Mouse (Mus musculus): ENCODE measurements around the gene Lypd9.
"Not testable (repeated sequence)": the region's sequence is repeated elsewhere in the genome, so short reads cannot be mapped to it uniquely, and the experiment has no call there.

Gene Lypd9

GRCm38 (mm10) chr11:58452759-58453158, at the start of gene Lypd9:
Gene Lypd9, minus strand, starts transcription at chr11:58452923.
- no peak for DNase-seq

DNA sequence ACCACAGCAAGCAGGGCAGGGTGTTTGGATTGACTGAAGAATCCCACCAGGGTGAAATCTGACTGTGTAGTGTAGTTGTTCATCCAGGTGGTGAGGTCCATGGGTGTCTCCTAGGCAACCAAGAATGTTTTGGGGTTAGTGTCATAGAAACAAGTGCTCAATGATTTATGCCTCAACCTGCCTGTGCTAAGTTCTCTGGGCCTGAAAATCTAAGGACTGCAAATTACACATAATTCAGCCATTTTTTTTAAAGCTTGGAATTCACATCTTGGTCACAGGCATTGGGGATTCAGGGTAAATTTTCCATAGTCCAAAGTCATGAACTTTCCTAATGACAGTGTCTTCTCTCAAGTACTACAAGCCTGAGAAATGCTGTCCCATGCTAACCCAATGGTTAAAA, 49.7 kb upstream of the Lypd9 start, which contains the start of gene Olfr331:
Gene Olfr331 (minus strand): TSS at position 101 of the 400 bp plus-strand sequence.
- not testable (repeated sequence) for DNase-seq

DNA sequence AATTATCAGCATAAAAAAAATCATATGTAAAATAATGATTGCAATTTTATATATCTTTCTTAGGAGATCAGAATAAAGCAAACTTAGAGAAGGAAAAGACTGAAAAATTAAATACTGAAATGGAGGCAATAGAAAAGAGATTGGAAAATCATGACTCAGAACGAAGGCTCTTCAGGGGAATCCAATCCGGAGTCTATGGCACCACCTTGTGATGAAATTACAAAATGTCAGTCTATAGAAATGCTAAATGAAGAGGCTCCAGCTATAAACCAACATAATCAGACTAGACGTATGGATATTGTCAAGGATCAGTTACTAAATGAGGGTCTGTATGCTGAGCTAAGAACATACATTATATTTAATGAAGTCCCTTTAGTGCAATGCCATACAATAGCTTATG, 46.6 kb upstream of the Lypd9 start:
- no peak for DNase-seq

DNA sequence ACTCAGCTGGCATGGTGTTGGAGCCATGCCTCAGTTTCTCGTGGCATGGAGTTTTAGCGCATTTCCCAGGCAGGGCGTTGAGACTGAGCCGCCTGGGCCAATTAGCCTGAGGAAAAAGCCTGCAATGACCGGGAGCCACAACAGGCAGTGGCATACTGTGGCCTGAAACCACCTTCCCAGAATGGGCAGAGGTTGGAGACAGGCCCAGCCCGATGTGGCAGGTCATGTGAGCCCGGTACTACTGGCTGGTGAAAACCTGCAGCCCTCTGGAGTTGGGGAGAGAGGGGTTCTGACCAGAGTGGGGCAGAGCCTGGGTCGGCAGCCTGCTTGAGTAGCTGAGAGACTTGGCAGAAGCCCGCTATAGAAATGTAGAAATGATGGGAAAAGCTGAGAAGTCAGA, 46.0 kb upstream of the Lypd9 start:
- DNase-seq: no peak

GRCm38 (mm10) chr11:58492455-58492854, 39.7 kb upstream of the Lypd9 start, which contains the start of gene Olfr332:
Gene Olfr332, minus strand, starts transcription at chr11:58492555.
- DNase-seq: no peak

GRCm38 (mm10) chr11:58462170-58462569, 9.4 kb upstream of the Lypd9 start, which contains the start of gene Olfr30:
Gene Olfr30, minus strand, starts transcription at chr11:58462270.
- no peak for DNase-seq

GRCm38 (mm10) chr11:58453592-58453991, 869 bp upstream of the Lypd9 start:
- no peak for DNase-seq

DNA sequence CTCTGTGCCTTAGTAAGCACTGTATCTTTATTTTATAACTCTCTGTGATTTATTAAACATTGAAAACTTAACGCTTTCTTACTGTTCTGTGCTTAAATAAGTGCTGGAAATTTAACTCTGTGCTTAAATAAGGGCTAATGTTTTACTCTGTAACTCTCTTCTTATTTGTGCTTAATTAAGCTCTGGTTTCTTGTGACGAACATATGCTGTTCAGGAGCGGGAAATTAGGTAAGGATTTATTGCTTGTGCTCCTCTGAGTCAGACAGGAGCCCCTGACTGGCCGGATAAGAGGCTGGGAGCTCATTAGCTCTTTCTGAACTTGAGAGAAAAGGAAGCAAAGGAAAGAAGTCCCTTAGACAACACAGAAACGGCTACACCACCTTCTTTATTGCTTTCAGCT, 14.9 kb downstream of the Lypd9 start:
- DNase-seq: no peak

GRCm38 (mm10) chr11:58432259-58432658, 20.5 kb downstream of the Lypd9 start, which contains the start of gene Gm12253:
Gene Gm12253, plus strand, starts transcription at chr11:58432559.
- no peak for DNase-seq

DNA sequence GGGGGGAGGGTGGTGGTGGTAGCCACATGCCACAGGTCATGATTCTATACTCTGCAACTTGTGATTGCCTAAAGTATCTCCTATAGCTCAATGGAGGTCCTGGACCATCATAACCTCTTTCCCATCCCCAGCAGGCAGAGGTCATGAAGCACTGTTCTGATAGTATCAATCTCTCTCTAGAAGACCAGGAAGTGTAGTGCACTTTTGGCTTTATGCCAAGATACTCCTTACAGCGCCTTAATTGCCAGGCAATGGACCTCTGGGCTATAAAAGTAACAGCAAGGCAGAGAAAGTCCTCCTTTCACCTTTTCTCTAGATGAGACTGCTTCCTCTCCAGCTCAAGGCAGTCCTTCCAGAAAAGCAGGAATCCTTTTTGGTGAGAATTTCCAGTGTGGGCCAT, 31.9 kb downstream of the Lypd9 start, which contains the start of gene 1810065E05Rik:
Gene 1810065E05Rik (plus strand): TSS at position 297 of the 400 bp plus-strand sequence.
- no peak for DNase-seq

- no peak for DNase-seq
Observed at GRCm38 (mm10) chr11:58418336-58418735, 34.4 kb downstream of the Lypd9 start.

GRCm38 (mm10) chr11:58408066-58408465, 44.7 kb downstream of the Lypd9 start:
- no peak for DNase-seq

- DNase-seq: peak; percentile 22
Observed at GRCm38 (mm10) chr11:58400655-58401054, 52.1 kb downstream of the Lypd9 start.

DNA sequence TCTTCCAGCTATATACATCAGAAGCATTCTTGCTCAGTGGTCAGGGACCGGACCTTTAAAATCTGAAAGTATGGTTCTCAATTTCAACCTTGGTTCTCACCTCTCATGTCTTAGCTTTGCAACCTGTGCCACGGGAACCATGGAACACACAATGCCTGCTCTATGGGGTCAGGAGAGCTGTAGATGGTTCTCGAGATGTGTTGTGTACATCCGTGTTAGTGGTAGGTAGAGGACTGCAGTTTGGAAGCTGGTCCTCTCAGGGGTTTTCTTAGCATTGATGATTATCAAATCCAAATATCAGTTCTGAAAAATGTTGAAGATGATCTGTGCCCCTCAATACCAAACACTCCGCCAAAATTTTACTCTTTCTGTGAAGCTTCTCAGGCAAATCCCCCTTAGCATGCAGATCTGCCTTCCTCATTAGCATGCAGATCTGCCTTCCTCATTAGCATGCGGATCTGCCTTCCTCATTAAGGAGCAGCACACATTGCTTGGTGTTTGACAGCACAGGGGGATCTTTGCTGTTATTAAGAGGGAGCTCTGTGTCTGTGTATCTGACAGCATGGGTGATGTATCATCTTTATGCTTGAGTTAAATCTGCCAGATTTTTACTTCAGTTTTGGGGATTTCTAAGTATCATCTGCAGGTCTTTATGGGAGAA, 52.6 kb downstream of the Lypd9 start:
- DNase-seq: no peak

All from right cerebral cortex, postnatal 4 days (tissue).